In genomic region chr1:159029106-159029505, GRCm38 (mm10) we compare ENCODE assay signal across 28 mouse cellular contexts. TPM values are rescaled to one million over a fixed set of nuclear protein-coding genes. Genes with fewer than 3 reads are reported as not detected.
DNase-seq lines count a peak whose midpoint lies in the region; ATAC-seq lines count a peak whose summit lies in the region.
"Had no signal": no experiment of that assay in that cellular context is flagged by ENCODE, and none has a peak within 500 bp of the region (broad histone marks: within the 10 kb centered on the region; RNA-seq: fewer than 3 reads in every experiment).

No protein-coding gene starts in this region.

- no peaks in the 10 kb centered on the region for H3K36me3 ChIP-seq in heart, embryonic 11.5 days (ENCODE audit: control insufficient read depth, insufficient read depth, low read length)
- H3K36me3 ChIP-seq: embryonic facial prominence, embryonic 13.5 days; heart, embryonic 15.5 days; limb, embryonic 12.5 days; liver, embryonic 15.5 days had no signal

- H3K4me3 ChIP-seq in heart, embryonic 11.5 days (ENCODE audit: low read depth, low read length): no peak overlapping the region
- H3K4me3 ChIP-seq: embryonic facial prominence, embryonic 13.5 days; heart, embryonic 15.5 days; layer of hippocampus, adult 2 months; limb, embryonic 12.5 days; liver, embryonic 15.5 days had no signal

- 75% methylated on average over 2 of the region's 2 CpGs for WGBS in heart, embryonic 11.5 days (ENCODE audit: insufficient replicate concordance)

- H3K9me3 ChIP-seq in heart, embryonic 11.5 days (replicated peaks; ENCODE audit: control insufficient read depth, low read length): no peaks in the 10 kb centered on the region
- H3K9me3 ChIP-seq: embryonic facial prominence, embryonic 13.5 days; heart, embryonic 15.5 days; limb, embryonic 12.5 days; liver, embryonic 15.5 days had no signal

- H3K27ac ChIP-seq in heart, embryonic 11.5 days (ENCODE audit: low read depth, low read length): no peak overlapping the region
- H3K27ac ChIP-seq: embryonic facial prominence, embryonic 13.5 days; heart, embryonic 15.5 days; layer of hippocampus, adult 2 months; limb, embryonic 12.5 days; liver, embryonic 15.5 days had no signal

- no peak overlapping the region for H3K4me2 ChIP-seq in heart, embryonic 11.5 days
- H3K4me2 ChIP-seq: embryonic facial prominence, embryonic 13.5 days; heart, embryonic 15.5 days; limb, embryonic 12.5 days; liver, embryonic 15.5 days; lung, embryonic 14.5 days; midbrain, embryonic 11.5 days had no signal

- intact Hi-C loops in heart, postnatal 14 days (cut with DNase I): no loop called here
- intact Hi-C loops in left cerebral cortex, postnatal 4 days (cut with DNase I): no loop called here

- no peak for ATAC-seq in heart, embryonic 11.5 days (replicated peaks; ENCODE audit: insufficient number of reproducible peaks, low FRiP score, low TSS enrichment)
- ATAC-seq: forebrain, embryonic 16.5 days; hindbrain, embryonic 16.5 days; midbrain, embryonic 16.5 days had no signal

- DNase-seq in heart, adult 18-20 months: peak; percentile 50 to 65
- DNase-seq in Muller cell, postnatal 12 days (ENCODE audit: inconsistent ontology term): peak; percentile 66
- DNase-seq in fibroblast of lung, adult 2 months (ENCODE audit: low read depth): peak; percentile 50
- DNase-seq in heart, postnatal 14 days: peak; percentile 7 to 37
- no peak for DNase-seq in ovary, postnatal 36 days (ENCODE audit: low spot score)
- no peak for DNase-seq in left cerebral cortex, postnatal 4 days
- DNase-seq in ovary, postnatal 14 days (ENCODE audit: low spot score): no peak
- DNase-seq: adrenal gland, postnatal 14 days; B cell, adult 2 months; cerebellum, adult 11-12 months; cerebellum, postnatal 10 days; kidney, adult 2 months; kidney, postnatal 36 days; lung, embryonic 14.5 days had no signal

- H3K4me1 ChIP-seq in heart, embryonic 11.5 days (ENCODE audit: control insufficient read depth, insufficient read depth, low read length): no peaks in the 10 kb centered on the region
- H3K4me1 ChIP-seq: embryonic facial prominence, embryonic 13.5 days; heart, embryonic 15.5 days; limb, embryonic 12.5 days; liver, embryonic 15.5 days had no signal

- H3K27me3 ChIP-seq in heart, embryonic 11.5 days (ENCODE audit: control insufficient read depth, insufficient read depth, low read length): no peaks in the 10 kb centered on the region
- H3K27me3 ChIP-seq: embryonic facial prominence, embryonic 13.5 days; heart, embryonic 15.5 days; limb, embryonic 12.5 days; liver, embryonic 15.5 days had no signal

- no peak overlapping the region for H3K9ac ChIP-seq in heart, embryonic 11.5 days (ENCODE audit: low read depth, low read length)
- H3K9ac ChIP-seq: embryonic facial prominence, embryonic 13.5 days; heart, embryonic 15.5 days; limb, embryonic 12.5 days; liver, embryonic 15.5 days; lung, embryonic 14.5 days had no signal

RNA-seq across cellular contexts. Expression of gene Pappa2, which starts 48.8 kb away (rescaled TPM):
- under 1 TPM; 0.20 to 0.21 TPM for total RNA-seq in heart, adult 18-20 months (2021)
- 0.14 TPM in 2 replicates for polyA plus RNA-seq in heart, embryonic 11.5 days (2014; fragmentation: Nextera tagmentation; extraction: Ambion mirVana)
- total RNA-seq in heart, postnatal 14 days (2021): under 1 TPM; 0.34 to 0.41 TPM
- total RNA-seq in left cerebral cortex, postnatal 4 days (2021): 1 to 10 TPM; 9.0 to 9.8 TPM
- total RNA-seq: common myeloid progenitor, adult 5-6 weeks; liver, adult 2 months; megakaryocyte, adult 5-6 weeks; neutrophil, adult 5-6 weeks had no signal
- polyA plus RNA-seq: liver, adult 2 months had no signal

Comparison
In these comparisons a context has a peak if more than half of its experiments do, and no peak if none do; other contexts are left out.
1. DNase-seq: peak in heart, adult 18-20 months (2 of 2), Muller cell, postnatal 12 days (single experiment), fibroblast of lung, adult 2 months (single experiment) and heart, postnatal 14 days (2 of 2); none in ovary, postnatal 36 days (single experiment), left cerebral cortex, postnatal 4 days (single experiment) and ovary, postnatal 14 days (single experiment).
2. RNA of gene Pappa2, which starts 48.8 kb away (total RNA-seq): 9.0 to 9.8 TPM in left cerebral cortex, postnatal 4 days; 0.34 to 0.41 TPM in heart, postnatal 14 days and 0.20 to 0.21 TPM in heart, adult 18-20 months; every median in the first group is over 4 times any median in the second.